Mouse (Mus musculus): ENCODE measurements around the gene Ltc4s. TPM values are rescaled to one million over a fixed set of nuclear protein-coding genes. Genes with fewer than 3 reads are reported as not detected.

Gene Ltc4s
- total and polyA plus RNA-seq, 3 experiments = 0.47 to 2.0 (median 1.4) TPM

DNA sequence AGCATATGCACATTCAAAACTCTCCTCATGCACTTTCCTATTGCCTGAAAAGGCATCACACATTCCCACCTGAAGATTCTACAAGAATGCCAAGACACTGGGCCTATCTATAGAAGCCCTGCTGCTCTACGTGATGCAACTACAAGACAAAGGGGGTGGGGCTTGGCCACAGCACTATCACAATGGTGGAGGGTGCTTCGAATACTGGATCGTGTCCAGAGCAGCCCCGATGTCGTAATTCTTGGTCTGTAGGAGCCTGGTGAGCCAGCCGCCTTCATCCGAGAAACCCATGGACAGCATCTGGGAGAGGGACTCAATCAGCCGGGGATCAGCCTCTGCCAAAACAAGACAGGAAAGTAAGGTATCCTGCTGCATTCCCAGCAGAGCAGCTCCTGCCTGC lies 37.8 kb downstream of the Ltc4s start:
- TF ChIP-seq ELF1 (IDR thresholded peaks at IDR 0.05; ENCODE audit: low read depth, low read length) (no peak), RAD21 (IDR thresholded peaks at IDR 0.05; ENCODE audit: low read depth, low read length) (no peak), USF1 (IDR thresholded peaks at IDR 0.05; ENCODE audit: low read depth, low read length) (no peak), JUN (IDR thresholded peaks at IDR 0.05; ENCODE audit: insufficient read depth, low read depth, low read length) (no peak), NRF1 (IDR thresholded peaks at IDR 0.05; ENCODE audit: low read depth, low read length) (no peak), CTCF (conservative IDR thresholded peaks at IDR 0.05 in 1 of 2, IDR thresholded peaks at IDR 0.05 in 1 of 2; ENCODE audit: low read depth in 2 of 2, low read length in 2 of 2) (no peak), BHLHE40 (IDR thresholded peaks at IDR 0.05; ENCODE audit: low read depth, low read length) (no peak), MAX (IDR thresholded peaks at IDR 0.05; ENCODE audit: low read length) (no peak), ETS1 (conservative IDR thresholded peaks at IDR 0.05; ENCODE audit: low read depth, low read length) (no peak), MAZ (IDR thresholded peaks at IDR 0.05; ENCODE audit: low read depth, low read length) (no peak), HCFC1 (IDR thresholded peaks at IDR 0.05; ENCODE audit: low read depth, low read length) (no peak), CHD2 (IDR thresholded peaks at IDR 0.05; ENCODE audit: low read length) (no peak), CHD1 (IDR thresholded peaks at IDR 0.05; ENCODE audit: low read depth, low read length) (no peak), GABPA (IDR thresholded peaks at IDR 0.05; ENCODE audit: insufficient replicate concordance, low read depth, low read length) (no peak), JUND (conservative IDR thresholded peaks at IDR 0.05; ENCODE audit: low read depth, low read length) (no peak), SMC3 (IDR thresholded peaks at IDR 0.05; ENCODE audit: low read depth, low read length) (no peak), MAFK (IDR thresholded peaks at IDR 0.05; ENCODE audit: insufficient replicate concordance, low read length) (no peak), SIN3A (IDR thresholded peaks at IDR 0.05; ENCODE audit: low read length) (no peak)
- peaks cover 82 to 95% of the 10 kb centered on the region in 2 experiments for H3K36me3 ChIP-seq (replicated peaks in 1 of 2; ENCODE audit: control insufficient read depth in 1 of 2, insufficient read depth in 1 of 2, low read length in 1 of 2)
- H3K9me3 ChIP-seq (replicated peaks; ENCODE audit: low read length) = no peaks in the 10 kb centered on the region
- in situ Hi-C loops (cut with MboI; ENCODE audit: low pct_ligation_motif_present, low pct_unique_long_range_greater_than_20kb, low sequenced_read_pairs) = no loop called here
- no peak for DNase-seq (ENCODE audit: extremely low read depth)
- peaks cover 5 to 6% of the 10 kb centered on the region in 2 experiments; a peak in 1 of 4 replicates for H3K4me1 ChIP-seq (ENCODE audit: control insufficient read depth in 1 of 2, insufficient read depth in 2 of 2)
- no peak overlapping the region for H3K9ac ChIP-seq (ENCODE audit: insufficient read depth, low read depth)
- peaks cover 19% of the 10 kb centered on the region for H3K79me2 ChIP-seq (replicated peaks; ENCODE audit: control insufficient read depth, extremely low read depth, insufficient read depth, poor library complexity, severe bottlenecking)
- H3K27ac ChIP-seq (ENCODE audit: insufficient read depth, low read depth) = no peak overlapping the region
- H3K27me3 ChIP-seq (replicated peaks) = no peaks in the 10 kb centered on the region
- H3K4me3 ChIP-seq (replicated peaks in 1 of 3; ENCODE audit: low read depth in 2 of 3, low read length in 2 of 3, poor library complexity in 1 of 3) = no peak overlapping the region
- dilution Hi-C loops (cut with MboI; ENCODE audit: extremely low pct_ligation_motif_present, extremely low pct_unique_long_range_greater_than_20kb, low sequenced_read_pairs) = no loop called here
- H3K4me2 ChIP-seq (ENCODE audit: insufficient read depth, low read depth, poor library complexity, severe bottlenecking) = no peak overlapping the region

DNA sequence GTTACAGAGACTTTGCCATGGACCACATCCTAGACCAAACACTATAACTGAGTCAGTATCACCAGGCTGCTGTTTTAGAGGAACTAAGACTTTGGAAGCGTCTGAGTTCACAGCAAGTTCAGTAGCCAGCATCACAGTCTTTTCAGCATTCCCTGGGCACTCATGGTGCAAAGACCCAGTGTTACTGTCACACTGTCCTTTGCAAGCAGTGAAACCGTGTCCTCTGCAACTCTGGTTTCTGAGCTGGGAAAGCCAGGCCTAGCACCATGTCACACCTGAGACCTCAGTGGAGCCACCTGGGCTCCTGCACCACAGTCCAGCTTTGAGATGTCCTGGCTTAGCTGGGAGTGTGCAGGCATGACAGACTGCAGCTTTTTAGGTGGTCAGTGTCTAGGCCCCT lies 39.5 kb downstream of the Ltc4s start:
- Histone ChIP-seq H3K79me2 (replicated peaks; ENCODE audit: control insufficient read depth, extremely low read depth, insufficient read depth, poor library complexity, severe bottlenecking) (peaks cover 3% of the 10 kb centered on the region; the same call in 1 of the 2 replicates), H3K4me1 (ENCODE audit: control insufficient read depth in 1 of 2, insufficient read depth in 2 of 2) (peaks cover 0 to 14% of the 10 kb centered on the region in 2 experiments; a peak in 2 of 4 replicates), H3K9me3 (replicated peaks; ENCODE audit: low read length) (no peaks in the 10 kb centered on the region), H3K9ac (ENCODE audit: insufficient read depth, low read depth) (no peak overlapping the region), H3K4me2 (ENCODE audit: insufficient read depth, low read depth, poor library complexity, severe bottlenecking) (no peak overlapping the region), H3K27ac (ENCODE audit: insufficient read depth, low read depth) (no peak overlapping the region), H3K36me3 (replicated peaks in 1 of 2; ENCODE audit: control insufficient read depth in 1 of 2, insufficient read depth in 1 of 2, low read length in 1 of 2) (peaks cover 73 to 93% of the 10 kb centered on the region in 2 experiments), H3K27me3 (replicated peaks) (no peaks in the 10 kb centered on the region), H3K4me3 (replicated peaks in 1 of 3; ENCODE audit: low read depth in 2 of 3, low read length in 2 of 3, poor library complexity in 1 of 3) (no peak overlapping the region)
- dilution Hi-C loops (cut with MboI; ENCODE audit: extremely low pct_ligation_motif_present, extremely low pct_unique_long_range_greater_than_20kb, low sequenced_read_pairs) (no loop called here), in situ Hi-C loops (cut with MboI; ENCODE audit: low pct_ligation_motif_present, low pct_unique_long_range_greater_than_20kb, low sequenced_read_pairs) (no loop called here)
- DNase-seq (ENCODE audit: extremely low read depth) = no peak
- TF ChIP-seq EP300 (IDR thresholded peaks at IDR 0.05; ENCODE audit: low read length) = no peak
- TF ChIP-seq CHD2 (IDR thresholded peaks at IDR 0.05; ENCODE audit: low read length) = 0 out of 2 replicates have a peak, but pooled peaks have one; percentile 30
